Mouse (Mus musculus) limb, embryonic 11.5 days (tissue): ENCODE measurements around the gene Gad2. TPM values are rescaled to one million over a fixed set of nuclear protein-coding genes. Genes with fewer than 3 reads are reported as not detected.
"Not testable (repeated sequence)": the region's sequence is repeated elsewhere in the genome, so short reads cannot be mapped to it uniquely, and the experiment has no call there.

Experiments
- ATAC-seq: fragments of 200-750 bp; cut with Nextera tagmentation; 2 replicates; pipeline ENCODE4 v1.8.0; 2017; ENCODE audit warnings: low read depth; ENCODE audit not compliant: insufficient number of reproducible peaks, low FRiP score, low TSS enrichment
- DNase-seq: peaks from one replicate; pipeline ENCODE4 v3.0.0-alpha.2; 2015; ENCODE audit warnings: low spot score
- H3K27ac ChIP-seq: fragments of 300-500 bp; sonication (generic); replicated peaks from 2 replicates; pipeline ENCODE4 v1.5.1; 2014; ENCODE audit warnings: low read depth, mild to moderate bottlenecking, low read length
- H3K27me3 ChIP-seq: fragments of 300-500 bp; sonication (generic); 2 replicates; pipeline ENCODE4 v1.6.1; 2014; ENCODE audit warnings: mild to moderate bottlenecking, low read length, mixed read lengths; ENCODE audit not compliant: control insufficient read depth, insufficient read depth
- H3K36me3 ChIP-seq: fragments of 300-500 bp; sonication (generic); 2 replicates; pipeline ENCODE4 v1.6.1; 2014; ENCODE audit warnings: mild to moderate bottlenecking, low read length, moderate library complexity, mixed read lengths; ENCODE audit not compliant: control insufficient read depth, insufficient read depth
- H3K4me1 ChIP-seq: fragments of 300-500 bp; sonication (generic); 2 replicates; pipeline ENCODE4 v1.6.1; 2014; ENCODE audit warnings: low read length, mixed read lengths; ENCODE audit not compliant: control insufficient read depth, insufficient read depth
- H3K4me2 ChIP-seq: fragments of 300-500 bp; sonication (generic); 2 replicates; pipeline ENCODE4 v1.6.1; 2014; ENCODE audit warnings: low read depth, mild to moderate bottlenecking, moderate library complexity; ENCODE audit not compliant: severe bottlenecking
- H3K4me3 ChIP-seq: fragments of 300-500 bp; sonication (generic); 2 replicates; pipeline ENCODE4 v1.5.1; 2014; ENCODE audit warnings: low read depth, low read length
- H3K9ac ChIP-seq: fragments of 300-500 bp; sonication (generic); 2 replicates; pipeline ENCODE4 v1.6.1; 2014; ENCODE audit warnings: mild to moderate bottlenecking, low read length
- H3K9me3 ChIP-seq: fragments of 300-500 bp; sonication (generic); 2 replicates; pipeline ENCODE4 v1.6.1; 2016; ENCODE audit warnings: low read length; ENCODE audit not compliant: control insufficient read depth
- WGBS: fragments of 180-500 bp; shearing (Covaris S2); extraction: QIAGEN DNeasy Blood & Tissue Kit; methylation state at CpG from one replicate; pipeline ENCODE4 v1.1.7; 2014; 5-methylcytosine and 5-hydroxymethylcytosine counted together
- polyA plus RNA-seq: library from polyadenylated mRNA; unstranded; fragments of >200 nt; fragmentation: Nextera tagmentation; extraction: Ambion mirVana; gene quantifications from 2 replicates; pipeline ENCODE4 v1.2.1, GENCODE M21; 2014

The Gad2 gene
- polyA plus RNA-seq, result 0.07 TPM in 1 of 2 replicates, not detected in the other

DNA sequence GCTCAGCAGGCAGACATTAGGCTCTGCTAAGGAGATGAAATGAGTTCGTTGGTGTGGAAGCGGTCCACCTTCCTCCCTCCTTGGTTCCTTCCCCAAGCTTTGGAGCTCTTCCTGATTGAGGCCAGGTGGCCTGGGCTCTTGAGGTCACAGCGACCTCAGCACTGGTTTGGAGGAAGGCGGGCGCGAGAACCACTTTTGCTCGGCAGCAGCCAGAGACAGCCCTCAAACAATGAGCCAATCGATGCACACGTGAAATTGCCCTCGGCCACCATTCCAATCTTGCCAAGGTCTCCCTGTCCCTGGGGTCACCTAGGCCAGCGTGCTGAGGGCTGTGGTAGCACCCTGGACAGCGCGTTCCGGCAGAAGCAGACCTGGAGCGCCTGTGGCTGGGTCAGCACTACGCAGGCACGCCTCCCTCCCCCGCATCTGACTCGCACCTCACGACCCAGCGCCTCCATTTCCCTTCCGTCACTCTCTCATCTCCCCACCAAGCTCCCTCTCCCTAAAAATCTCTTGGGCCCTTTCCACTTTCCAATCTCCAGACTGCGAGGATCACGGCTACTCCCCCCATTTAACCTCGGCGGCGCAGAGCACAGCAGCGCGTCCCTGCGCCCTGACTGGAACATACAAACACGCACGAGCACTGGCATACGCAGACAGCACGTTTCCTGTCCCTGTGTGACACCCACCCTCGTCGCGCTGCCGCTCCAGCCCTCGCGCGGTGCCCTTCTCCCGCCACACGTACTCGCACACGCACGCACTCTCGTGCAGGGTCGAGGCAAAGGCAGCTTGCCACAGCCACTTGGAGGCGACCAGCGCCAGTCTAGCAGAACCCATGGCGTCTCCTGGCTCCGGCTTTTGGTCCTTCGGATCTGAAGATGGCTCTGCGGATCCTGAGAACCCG, at the start of gene Gad2:
Gene Gad2 (plus strand): TSS at position 378 of the 904 bp plus-strand sequence.
- under 1% methylated on average over 55 of the region's 55 CpGs for WGBS
- ATAC-seq, result peak; percentile 79
- H3K4me1 ChIP-seq, result peaks cover 8% of the 10 kb centered on the region; the same call in 1 of the 2 replicates
- no peak within 1 kb of the TSS for H3K27ac ChIP-seq
- H3K4me3 ChIP-seq, result peak within 1 kb of the TSS; percentile 28
- H3K4me2 ChIP-seq, result peak within 1 kb of the TSS; percentile 56
- H3K27me3 ChIP-seq, result peaks cover 88% of the 10 kb centered on the region
- H3K9me3 ChIP-seq, result no peaks in the 10 kb centered on the region
- H3K9ac ChIP-seq, result no peak within 1 kb of the TSS
- peak; percentile 73 for DNase-seq
- no peaks in the 10 kb centered on the region for H3K36me3 ChIP-seq

GRCm38 (mm10) chr2:22587469-22588169, 34.4 kb upstream of the Gad2 start:
- H3K27ac ChIP-seq, H3K9me3 ChIP-seq, H3K36me3 ChIP-seq, H3K27me3 ChIP-seq, H3K9ac ChIP-seq, DNase-seq, H3K4me3 ChIP-seq, H3K4me1 ChIP-seq, H3K4me2 ChIP-seq: not testable (repeated sequence)
- peak; percentile 89 for ATAC-seq
- WGBS, result 83% methylated on average over 13 of the region's 14 CpGs

DNA sequence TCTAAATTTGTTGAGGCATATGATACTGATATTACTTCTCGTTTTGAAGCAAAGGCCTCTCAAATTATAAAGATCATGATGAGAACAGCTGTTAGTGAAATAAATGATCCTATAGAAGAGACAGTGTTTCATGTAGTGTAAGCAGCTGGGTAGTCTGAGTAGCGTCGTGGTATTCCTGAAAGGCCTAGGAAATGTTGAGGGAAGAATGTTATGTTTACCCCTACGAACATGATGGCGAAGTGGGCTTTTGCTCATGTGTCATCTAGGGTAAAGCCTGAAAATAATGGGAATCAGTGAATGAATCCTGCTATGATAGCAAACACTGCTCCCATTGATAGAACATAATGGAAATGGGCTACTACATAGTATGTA, 33.8 kb upstream of the Gad2 start:
- peak; percentile 45 for ATAC-seq
- DNase-seq, H3K27ac ChIP-seq, H3K9ac ChIP-seq, H3K4me1 ChIP-seq, H3K9me3 ChIP-seq, H3K27me3 ChIP-seq, H3K4me3 ChIP-seq, H3K4me2 ChIP-seq, H3K36me3 ChIP-seq: not testable (repeated sequence)
- 84% methylated on average over 5 of the region's 5 CpGs for WGBS

- not testable (repeated sequence) for H3K9me3 ChIP-seq, H3K27ac ChIP-seq, H3K36me3 ChIP-seq, H3K9ac ChIP-seq, H3K4me3 ChIP-seq, H3K27me3 ChIP-seq, DNase-seq, H3K4me1 ChIP-seq, H3K4me2 ChIP-seq
- peak; percentile 97 for ATAC-seq
- WGBS, result 69% methylated on average over 12 of the region's 12 CpGs
Measured at GRCm38 (mm10) chr2:22588673-22589381, 33.2 kb upstream of the Gad2 start.

DNA sequence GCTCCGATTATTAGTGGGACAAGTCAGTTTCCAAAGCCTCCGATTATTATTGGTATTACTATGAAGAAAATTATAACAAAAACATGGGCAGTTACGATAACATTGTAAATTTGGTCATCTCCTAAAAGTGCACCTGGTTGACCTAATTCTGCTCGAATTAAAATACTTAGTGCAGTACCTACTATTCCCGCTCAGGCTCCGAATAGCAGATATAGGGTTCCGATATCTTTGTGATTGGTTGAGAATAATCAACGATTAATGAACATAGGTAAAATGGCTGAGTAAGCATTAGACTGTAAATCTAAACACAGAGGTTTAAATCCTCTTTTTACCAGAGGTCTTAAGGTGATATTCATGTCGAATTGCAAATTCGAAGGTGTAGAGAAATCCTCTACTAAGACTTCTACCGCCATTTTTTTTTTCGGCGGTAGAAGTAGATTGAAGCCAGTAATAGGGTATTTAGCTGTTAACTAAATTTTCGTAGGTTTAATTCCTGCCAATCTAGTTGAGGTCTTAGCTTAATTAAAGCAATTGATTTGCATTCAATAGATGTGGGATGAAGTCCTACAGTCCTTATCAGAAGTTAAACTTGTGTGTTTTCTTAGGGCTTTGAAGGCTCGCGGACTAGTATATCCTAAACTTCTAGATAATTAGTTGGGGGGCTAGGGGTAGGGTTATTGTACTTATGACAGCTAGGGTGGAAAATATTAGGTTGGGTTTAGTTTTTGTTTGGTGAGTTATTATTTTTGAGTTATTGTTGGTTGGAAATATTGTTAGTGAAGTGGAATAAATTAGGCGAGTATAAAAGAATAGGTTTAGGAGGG, 32.4 kb upstream of the Gad2 start:
- WGBS, result 89% methylated on average over 16 of the region's 17 CpGs
- H3K27ac ChIP-seq, H3K9ac ChIP-seq, DNase-seq, H3K27me3 ChIP-seq, H3K4me1 ChIP-seq, H3K9me3 ChIP-seq, H3K4me3 ChIP-seq, H3K36me3 ChIP-seq, H3K4me2 ChIP-seq: not testable (repeated sequence)
- ATAC-seq, result peak; percentile 95

GRCm38 (mm10) chr2:22590206-22590490, 31.9 kb upstream of the Gad2 start:
- Histone ChIP-seq H3K4me3 (no peak overlapping the region), H3K4me2 (no peak overlapping the region), H3K4me1 (no peaks in the 10 kb centered on the region), H3K9me3 (no peaks in the 10 kb centered on the region), H3K27me3 (no peaks in the 10 kb centered on the region), H3K9ac (no peak overlapping the region), H3K36me3 (no peaks in the 10 kb centered on the region), H3K27ac (no peak overlapping the region)
- DNase-seq (no peak), ATAC-seq (no peak)

- 4% methylated on average over 9 of the region's 9 CpGs for WGBS
- Histone ChIP-seq H3K4me1 (0 out of 2 replicates have a peak, but pooled peaks cover 4% of the 10 kb centered on the region), H3K36me3 (no peaks in the 10 kb centered on the region), H3K4me3 (no peak overlapping the region), H3K27ac (no peak overlapping the region), H3K4me2 (no peak overlapping the region), H3K9me3 (no peaks in the 10 kb centered on the region), H3K9ac (no peak overlapping the region), H3K27me3 (peaks cover 51% of the 10 kb centered on the region)
- no peak for ATAC-seq
- no peak for DNase-seq
Measured at GRCm38 (mm10) chr2:22617951-22618350, 4.1 kb upstream of the Gad2 start.

GRCm38 (mm10) chr2:22619416-22619815, 2.6 kb upstream of the Gad2 start:
- Histone ChIP-seq H3K9me3 (no peaks in the 10 kb centered on the region), H3K4me1 (peaks cover 8% of the 10 kb centered on the region; the same call in 1 of the 2 replicates), H3K27ac (no peak overlapping the region), H3K4me3 (no peak overlapping the region), H3K9ac (no peak overlapping the region), H3K36me3 (no peaks in the 10 kb centered on the region), H3K4me2 (no peak overlapping the region), H3K27me3 (peaks cover 65% of the 10 kb centered on the region)
- DNase-seq, result peak; percentile 21
- no peak for ATAC-seq
- WGBS, result 3% methylated on average over 12 of the region's 12 CpGs
